Mouse (Mus musculus): ENCODE measurements around the gene Prss23. TPM values are rescaled to one million over a fixed set of nuclear protein-coding genes. Genes with fewer than 3 reads are reported as not detected.

Prss23 gene
- polyA plus RNA-seq, 1 experiment, result 17.1 TPM

DNA sequence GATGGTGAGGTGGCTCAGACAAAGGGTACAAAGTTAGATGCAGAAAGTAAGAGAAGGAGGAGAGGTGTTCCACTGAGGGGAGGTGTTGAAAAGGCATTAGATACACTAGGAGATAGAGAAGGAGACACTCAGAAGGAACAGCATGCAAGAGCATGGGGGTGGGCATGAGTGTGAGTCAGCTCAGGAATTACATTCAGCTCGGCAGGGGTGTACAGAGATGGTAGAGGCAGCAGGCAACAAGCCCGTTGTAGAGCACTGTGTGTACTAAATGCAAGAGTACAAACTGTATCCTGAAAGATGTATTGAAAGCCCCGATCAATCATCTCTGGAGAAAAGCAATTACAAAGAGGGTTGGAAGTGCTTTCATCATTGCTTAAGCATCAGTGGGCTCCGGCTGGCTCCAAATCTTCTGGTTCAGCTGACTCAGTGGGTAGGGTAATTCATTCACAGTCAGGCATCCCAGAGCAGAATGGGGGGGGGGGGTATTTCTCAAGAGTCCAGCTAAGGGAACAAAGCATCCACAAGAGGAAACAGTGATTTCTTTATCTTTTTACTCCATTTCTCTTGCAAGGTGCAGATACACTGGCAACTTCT, 15.0 kb downstream of the Prss23 start:
- Histone ChIP-seq H3K27ac (ENCODE audit: control insufficient read depth, insufficient read depth, low read length) (no peak overlapping the region), H3K4me3 (ENCODE audit: control insufficient read depth, insufficient read depth, low read length) (no peak overlapping the region), H3K27me3 (ENCODE audit: control insufficient read depth, insufficient read depth, low read length) (no peaks in the 10 kb centered on the region), H3K4me1 (replicated peaks; ENCODE audit: control insufficient read depth, insufficient read depth, low read length) (no peaks in the 10 kb centered on the region), H3K36me3 (ENCODE audit: control insufficient read depth, insufficient read depth, low read length) (no peaks in the 10 kb centered on the region)
- TF ChIP-seq POLR2A (IDR thresholded peaks at IDR 0.05; ENCODE audit: control insufficient read depth, extremely low read depth, insufficient read depth, low read length, poor library complexity) (no peak), CTCF (IDR thresholded peaks at IDR 0.05; ENCODE audit: borderline replicate concordance, control insufficient read depth, extremely low read depth, insufficient read depth, low read length, poor library complexity) (no peak)
- WGBS, result 94% methylated on average over 4 of the region's 4 CpGs
- no peak for DNase-seq

DNA sequence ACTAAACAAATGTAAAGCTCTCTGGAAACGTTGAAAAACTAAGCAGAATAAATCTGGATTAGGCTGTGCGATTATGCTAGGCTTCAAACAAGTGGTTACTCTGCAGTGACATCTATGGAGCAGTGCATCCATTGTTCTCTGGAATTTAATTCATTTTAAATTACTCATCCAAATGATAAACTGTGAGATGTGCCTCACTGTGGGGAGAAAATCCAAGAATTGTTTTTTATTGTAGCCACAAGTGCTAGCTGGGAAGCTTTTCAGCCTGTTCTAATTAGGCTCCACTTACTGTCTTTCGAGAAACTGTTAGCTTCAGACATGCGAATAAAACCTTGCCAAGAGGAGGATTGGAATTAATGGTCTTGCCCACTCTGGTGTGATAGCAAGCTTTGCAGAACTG, 18.3 kb downstream of the Prss23 start:
- no peaks in the 10 kb centered on the region for H3K4me1 ChIP-seq (replicated peaks; ENCODE audit: control insufficient read depth, insufficient read depth, low read length)
- no peak for DNase-seq
- no peak overlapping the region for H3K27ac ChIP-seq (ENCODE audit: control insufficient read depth, insufficient read depth, low read length)
- H3K4me3 ChIP-seq (ENCODE audit: control insufficient read depth, insufficient read depth, low read length), result no peak overlapping the region
- 93% methylated on average over 4 of the region's 4 CpGs for WGBS
- H3K27me3 ChIP-seq (ENCODE audit: control insufficient read depth, insufficient read depth, low read length), result no peaks in the 10 kb centered on the region
- TF ChIP-seq CTCF (IDR thresholded peaks at IDR 0.05; ENCODE audit: borderline replicate concordance, control insufficient read depth, extremely low read depth, insufficient read depth, low read length, poor library complexity), result no peak
- TF ChIP-seq POLR2A (IDR thresholded peaks at IDR 0.05; ENCODE audit: control insufficient read depth, extremely low read depth, insufficient read depth, low read length, poor library complexity), result no peak
- no peaks in the 10 kb centered on the region for H3K36me3 ChIP-seq (ENCODE audit: control insufficient read depth, insufficient read depth, low read length)

GRCm38 (mm10) chr7:89499516-89500307, 27.3 kb downstream of the Prss23 start:
- Histone ChIP-seq H3K36me3 (ENCODE audit: control insufficient read depth, insufficient read depth, low read length) (no peaks in the 10 kb centered on the region), H3K4me1 (replicated peaks; ENCODE audit: control insufficient read depth, insufficient read depth, low read length) (no peaks in the 10 kb centered on the region), H3K4me3 (ENCODE audit: control insufficient read depth, insufficient read depth, low read length) (no peak overlapping the region), H3K27ac (ENCODE audit: control insufficient read depth, insufficient read depth, low read length) (no peak overlapping the region), H3K27me3 (ENCODE audit: control insufficient read depth, insufficient read depth, low read length) (no peaks in the 10 kb centered on the region)
- 29% methylated on average over 17 of the region's 17 CpGs for WGBS
- TF ChIP-seq CTCF (IDR thresholded peaks at IDR 0.05; ENCODE audit: borderline replicate concordance, control insufficient read depth, extremely low read depth, insufficient read depth, low read length, poor library complexity) (no peak), POLR2A (IDR thresholded peaks at IDR 0.05; ENCODE audit: control insufficient read depth, extremely low read depth, insufficient read depth, low read length, poor library complexity) (no peak)
- DNase-seq, result peak; percentile 17

DNA sequence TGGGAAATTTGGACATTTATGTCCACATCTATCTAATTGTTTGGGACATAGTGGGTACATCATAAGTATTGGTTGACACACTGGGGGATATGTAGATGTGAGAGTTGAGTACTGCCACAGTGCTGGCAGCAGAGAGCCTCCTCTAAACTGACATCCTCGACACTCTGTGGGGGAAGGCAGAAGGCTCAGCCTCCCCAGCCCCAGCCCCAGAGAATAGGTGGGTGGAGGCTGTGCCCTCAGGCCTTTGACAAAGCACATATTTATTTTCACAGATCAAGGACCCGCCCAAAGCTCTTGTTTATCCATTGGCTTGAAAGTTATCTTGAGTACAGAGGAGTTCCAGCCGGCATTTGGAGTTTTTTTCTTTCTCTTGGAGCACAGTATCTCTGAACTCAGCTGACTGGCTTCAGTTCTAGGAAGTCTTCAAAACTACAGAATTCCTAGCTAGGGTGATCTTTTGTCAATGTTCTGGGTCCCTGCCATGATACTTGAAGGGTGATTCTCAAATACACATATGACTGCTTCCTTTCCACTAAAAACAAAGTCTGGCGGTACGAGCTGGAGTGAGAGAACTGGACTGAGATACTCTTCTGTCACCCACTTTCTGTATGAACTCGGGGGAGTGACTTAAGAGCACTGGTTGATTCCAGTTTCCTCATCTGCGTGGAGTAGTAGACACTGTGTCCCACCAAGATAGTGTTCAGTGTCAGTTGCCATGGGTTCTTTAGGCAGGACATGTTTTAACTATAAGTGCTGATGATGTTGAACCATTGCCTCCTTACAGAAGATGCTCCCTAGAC, 43.0 kb downstream of the Prss23 start:
- Histone ChIP-seq H3K4me3 (ENCODE audit: control insufficient read depth, insufficient read depth, low read length) (no peak overlapping the region), H3K27ac (ENCODE audit: control insufficient read depth, insufficient read depth, low read length) (no peak overlapping the region), H3K36me3 (ENCODE audit: control insufficient read depth, insufficient read depth, low read length) (no peaks in the 10 kb centered on the region), H3K27me3 (ENCODE audit: control insufficient read depth, insufficient read depth, low read length) (no peaks in the 10 kb centered on the region), H3K4me1 (replicated peaks; ENCODE audit: control insufficient read depth, insufficient read depth, low read length) (no peaks in the 10 kb centered on the region)
- WGBS, result 82% methylated on average over 7 of the region's 7 CpGs
- TF ChIP-seq POLR2A (IDR thresholded peaks at IDR 0.05; ENCODE audit: control insufficient read depth, extremely low read depth, insufficient read depth, low read length, poor library complexity) (no peak), CTCF (IDR thresholded peaks at IDR 0.05; ENCODE audit: borderline replicate concordance, control insufficient read depth, extremely low read depth, insufficient read depth, low read length, poor library complexity) (no peak)
- no peak for DNase-seq

- whole genome bisulfite sequencing, result 82% methylated on average over 3 of the region's 3 CpGs
Measured at GRCm38 (mm10) chr7:89481723-89482122, 45.3 kb downstream of the Prss23 start.

DNA sequence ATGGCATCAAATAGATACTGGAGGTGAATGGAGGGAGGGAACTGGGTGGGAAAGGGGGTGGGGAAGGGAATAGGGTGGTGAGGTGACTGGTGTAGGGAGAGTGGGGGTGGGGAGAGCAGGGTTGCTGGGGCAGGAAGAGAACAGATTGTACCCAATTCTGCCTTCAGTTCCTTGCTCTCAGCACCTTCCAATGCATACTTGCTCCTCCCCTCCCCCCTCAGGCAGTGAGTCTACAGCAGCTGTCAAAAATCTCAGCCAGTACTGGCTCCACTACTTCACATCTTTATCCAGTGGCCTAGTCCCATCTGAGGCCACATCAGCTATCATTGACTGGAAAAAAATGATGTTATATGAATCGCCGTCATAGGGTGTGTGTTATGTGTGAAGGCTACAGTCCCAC, 48.5 kb downstream of the Prss23 start:
- WGBS, result 93% methylated on average over 2 of the region's 2 CpGs
- Histone ChIP-seq H3K27ac (ENCODE audit: control insufficient read depth, insufficient read depth, low read length) (no peak overlapping the region), H3K4me3 (ENCODE audit: control insufficient read depth, insufficient read depth, low read length) (no peak overlapping the region), H3K36me3 (ENCODE audit: control insufficient read depth, insufficient read depth, low read length) (no peaks in the 10 kb centered on the region), H3K4me1 (replicated peaks; ENCODE audit: control insufficient read depth, insufficient read depth, low read length) (no peaks in the 10 kb centered on the region), H3K27me3 (ENCODE audit: control insufficient read depth, insufficient read depth, low read length) (no peaks in the 10 kb centered on the region)
- no peak for DNase-seq
- no peak for TF ChIP-seq CTCF (IDR thresholded peaks at IDR 0.05; ENCODE audit: borderline replicate concordance, control insufficient read depth, extremely low read depth, insufficient read depth, low read length, poor library complexity)
- no peak for TF ChIP-seq POLR2A (IDR thresholded peaks at IDR 0.05; ENCODE audit: control insufficient read depth, extremely low read depth, insufficient read depth, low read length, poor library complexity)

More at GRCm38 (mm10) chr7:89481723-89482122, 45.3 kb downstream of the Prss23 start:
- no peaks in the 10 kb centered on the region for H3K4me1 ChIP-seq (replicated peaks; ENCODE audit: control insufficient read depth, insufficient read depth, low read length)
- H3K36me3 ChIP-seq (ENCODE audit: control insufficient read depth, insufficient read depth, low read length), result no peaks in the 10 kb centered on the region
- no peaks in the 10 kb centered on the region for H3K27me3 ChIP-seq (ENCODE audit: control insufficient read depth, insufficient read depth, low read length)
- no peak overlapping the region for H3K4me3 ChIP-seq (ENCODE audit: control insufficient read depth, insufficient read depth, low read length)
- no peak for DNase-seq
- TF ChIP-seq CTCF (IDR thresholded peaks at IDR 0.05; ENCODE audit: borderline replicate concordance, control insufficient read depth, extremely low read depth, insufficient read depth, low read length, poor library complexity) (no peak), POLR2A (IDR thresholded peaks at IDR 0.05; ENCODE audit: control insufficient read depth, extremely low read depth, insufficient read depth, low read length, poor library complexity) (no peak)
- no peak overlapping the region for H3K27ac ChIP-seq (ENCODE audit: control insufficient read depth, insufficient read depth, low read length)
